Mouse (Mus musculus) neural tube, embryonic 10.5 days (tissue): ENCODE data around the gene Gde1.

ENCODE experiments used
- DNase-seq: peaks from one replicate; pipeline ENCODE4 v3.0.0-alpha.2; 2017; ENCODE audit warnings: low spot score; ENCODE audit errors: extremely low spot score

Gene Gde1

GRCm38 (mm10) chr7:118707216-118707615, 1.6 kb upstream of the Gde1 start:
- no peak for DNase-seq

DNA sequence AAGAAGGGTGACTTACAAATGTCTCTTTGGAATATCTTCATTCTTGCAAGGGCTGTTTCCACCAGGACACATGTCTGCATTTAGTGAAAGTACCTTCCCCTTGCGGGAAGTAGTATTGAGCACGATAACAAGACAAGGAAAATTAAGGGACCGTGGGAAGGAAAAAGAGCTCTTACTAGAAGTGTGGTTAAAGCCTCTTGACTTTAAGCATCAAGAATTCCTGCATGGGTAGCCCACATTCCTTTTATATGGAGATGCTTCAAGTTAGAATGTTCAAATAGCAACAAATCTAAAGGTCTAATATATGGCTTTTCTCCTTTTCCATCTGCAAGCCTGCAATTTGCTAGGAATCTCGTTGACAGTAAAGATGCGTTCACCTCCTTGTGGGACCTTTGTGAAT, 910 bp upstream of the Gde1 start:
- DNase-seq, result no peak

GRCm38 (mm10) chr7:118706051-118706450, 473 bp upstream of the Gde1 start:
- DNase-seq, result no peak

DNA sequence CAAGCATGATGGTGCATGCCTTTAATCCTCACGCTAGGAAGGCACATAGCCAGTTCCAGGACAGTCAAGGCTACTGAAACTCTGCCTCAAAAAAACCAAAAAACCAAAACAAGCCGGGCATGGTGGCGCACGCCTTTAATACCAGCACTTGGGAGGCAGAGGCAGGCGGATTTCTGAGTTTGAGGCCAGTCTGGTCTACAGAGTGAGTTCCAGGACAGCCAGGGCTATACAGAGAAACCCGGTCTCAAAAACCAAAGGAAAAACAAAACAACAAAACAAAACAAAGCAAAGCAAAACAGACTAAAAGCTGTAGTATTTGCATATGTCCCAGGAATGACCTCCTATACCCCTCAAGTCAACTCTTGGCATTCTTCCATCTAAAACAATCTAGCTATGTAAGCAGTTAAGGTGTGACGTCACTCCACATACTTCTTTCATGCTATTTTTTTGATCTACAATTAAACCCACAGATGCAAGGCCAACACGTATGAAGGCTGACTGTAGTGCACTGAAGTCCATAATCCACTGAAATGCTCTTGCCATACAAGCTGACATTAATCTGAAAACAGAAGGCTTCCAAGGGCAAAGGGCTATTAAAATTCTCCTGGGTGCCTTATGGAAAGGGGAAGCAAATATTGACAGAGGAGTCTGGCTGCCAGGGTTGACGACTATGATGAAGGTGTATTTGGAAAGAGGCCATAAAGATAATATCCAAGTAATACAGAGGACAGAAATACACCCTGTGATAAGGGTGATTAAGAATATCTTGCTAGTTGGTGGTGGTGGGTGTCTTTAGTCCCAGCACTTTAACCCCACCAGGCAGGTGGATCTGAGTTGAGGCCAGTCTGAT, 1.4 kb downstream of the Gde1 start:
- no peak for DNase-seq

GRCm38 (mm10) chr7:118703144-118703561, 2.4 kb downstream of the Gde1 start:
- DNase-seq, result no peak

DNA sequence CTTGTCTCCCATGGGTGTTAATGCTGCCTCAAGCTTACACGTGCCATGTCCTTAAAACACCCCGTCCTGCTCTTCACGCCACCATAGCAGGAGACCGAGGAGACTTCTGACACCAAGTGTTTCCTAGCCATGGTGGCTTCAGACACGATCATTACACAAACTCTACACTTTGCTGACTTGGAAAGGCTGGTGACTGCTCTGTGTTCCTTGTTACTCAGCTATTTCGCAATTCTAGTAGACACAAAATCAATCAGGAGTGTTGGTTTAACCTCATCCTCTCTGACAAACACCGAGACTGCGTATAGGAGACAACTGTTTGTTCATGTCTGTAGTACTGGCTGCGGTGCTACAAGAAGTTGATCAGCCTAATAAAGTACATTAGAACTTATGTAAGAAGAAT, 6.7 kb downstream of the Gde1 start:
- DNase-seq, result no peak

DNA sequence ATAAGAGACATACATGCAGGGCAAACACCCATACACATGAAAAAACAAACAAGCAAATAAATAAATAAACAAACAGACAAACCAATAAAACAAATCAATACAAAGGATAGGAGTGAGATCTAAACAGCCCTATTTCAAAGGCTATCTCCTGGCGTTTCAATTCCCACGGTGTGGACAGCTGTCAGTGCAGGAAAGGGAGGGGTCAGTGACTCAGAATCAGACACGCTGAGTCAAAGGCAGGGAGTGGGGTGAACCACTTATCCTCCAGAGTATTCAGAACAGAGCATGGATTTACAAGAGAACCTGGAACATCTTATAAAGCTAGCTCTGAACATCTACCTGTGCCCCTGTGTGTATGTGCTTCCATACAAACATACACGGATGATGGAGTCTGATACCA, 8.4 kb downstream of the Gde1 start:
- DNase-seq, result no peak

DNA sequence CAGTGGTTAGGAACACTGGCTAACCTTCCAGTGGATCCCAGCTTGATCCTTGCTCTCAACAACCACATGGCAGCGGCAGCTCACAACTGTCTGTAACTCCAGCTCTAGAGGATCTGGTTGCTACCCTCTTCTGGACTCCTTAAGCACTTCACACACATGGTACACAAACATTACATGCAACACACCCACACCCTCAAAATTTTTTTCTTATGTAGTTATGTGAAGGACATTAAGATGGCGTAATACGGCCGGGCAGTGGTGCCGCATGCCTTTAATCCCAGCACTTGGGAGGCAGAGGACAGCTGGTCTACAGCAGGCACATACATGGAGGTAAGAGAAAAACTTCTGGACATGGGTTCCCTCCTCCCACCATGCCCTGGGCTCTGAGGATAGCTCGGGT, 9.4 kb downstream of the Gde1 start:
- no peak for DNase-seq

DNA sequence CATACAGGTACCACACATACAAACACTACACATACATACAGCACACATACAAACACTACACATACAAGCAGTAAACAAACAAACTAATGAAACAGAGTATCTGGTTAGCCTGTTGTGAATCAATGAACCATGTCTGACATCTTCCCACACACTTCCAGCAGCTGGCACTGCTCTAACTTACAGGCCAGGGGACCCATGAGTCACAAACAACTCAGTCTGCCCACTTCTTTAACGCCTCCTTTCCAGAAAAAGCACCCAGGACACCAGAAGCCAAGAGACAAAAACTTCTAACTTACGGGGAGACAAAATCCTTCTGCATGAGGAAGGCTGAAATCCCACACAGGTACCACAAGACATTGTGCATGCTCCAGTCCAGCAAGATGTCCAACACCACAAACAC, 14.3 kb downstream of the Gde1 start:
- DNase-seq, result no peak

DNA sequence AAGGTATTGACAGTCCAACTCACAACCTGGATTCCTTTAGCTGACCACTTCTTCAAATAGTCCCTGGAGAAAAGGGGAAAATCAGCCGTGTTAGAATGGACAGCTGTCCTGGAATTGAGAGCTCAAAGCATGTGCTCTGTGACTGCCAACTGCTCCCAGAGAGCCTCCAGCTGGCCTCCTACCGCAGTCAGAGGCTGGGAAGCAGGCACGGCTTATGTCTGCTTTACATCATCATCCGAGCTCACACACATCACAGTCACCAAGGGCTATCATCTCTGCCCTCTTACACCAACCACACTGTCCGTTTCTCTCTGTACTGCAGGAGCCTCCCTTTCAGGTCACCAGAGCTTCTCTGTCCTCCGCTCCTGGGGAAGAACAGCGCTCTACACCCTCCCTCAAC, 16.5 kb downstream of the Gde1 start:
- no peak for DNase-seq

DNA sequence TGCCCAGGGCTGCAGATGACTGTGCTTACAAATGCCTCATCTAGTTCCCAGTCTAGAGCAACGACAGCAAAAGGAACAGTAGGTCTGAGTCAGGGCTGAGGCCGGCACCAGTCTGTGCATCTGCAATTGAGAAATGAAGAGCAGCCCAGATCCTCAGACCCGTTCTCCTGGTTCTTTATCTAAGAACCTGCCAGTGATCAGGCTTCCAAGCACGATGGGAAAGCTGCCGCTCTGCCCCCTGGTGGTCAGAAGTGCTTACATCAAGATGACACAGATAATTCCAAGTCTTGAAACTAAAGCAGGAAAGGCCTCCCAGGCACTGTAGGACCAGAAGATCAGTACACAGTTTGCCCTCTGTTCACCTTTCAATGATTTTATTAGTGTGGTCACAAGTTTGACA, 17.4 kb downstream of the Gde1 start:
- peak; percentile 84 for DNase-seq

DNA sequence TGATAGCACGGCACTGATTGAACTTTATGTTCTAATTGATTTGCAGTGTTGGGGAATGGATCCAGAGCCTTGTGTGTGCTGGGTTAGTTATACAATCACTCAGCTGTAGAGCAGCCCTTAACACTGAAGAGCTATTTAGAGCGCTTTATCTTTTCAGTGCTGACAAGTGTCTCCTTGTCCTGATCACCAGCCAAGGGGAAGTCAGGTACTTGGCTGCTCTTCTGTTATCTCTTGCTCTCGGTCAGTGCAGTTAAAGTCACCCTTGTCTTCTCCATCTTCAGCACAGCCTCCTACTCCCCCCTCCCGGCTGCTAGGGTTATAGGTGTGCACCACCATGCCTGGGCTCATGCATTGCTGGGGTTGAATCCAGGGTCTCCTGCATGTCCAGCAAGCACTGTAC, 28.8 kb downstream of the Gde1 start:
- DNase-seq, result no peak

DNA sequence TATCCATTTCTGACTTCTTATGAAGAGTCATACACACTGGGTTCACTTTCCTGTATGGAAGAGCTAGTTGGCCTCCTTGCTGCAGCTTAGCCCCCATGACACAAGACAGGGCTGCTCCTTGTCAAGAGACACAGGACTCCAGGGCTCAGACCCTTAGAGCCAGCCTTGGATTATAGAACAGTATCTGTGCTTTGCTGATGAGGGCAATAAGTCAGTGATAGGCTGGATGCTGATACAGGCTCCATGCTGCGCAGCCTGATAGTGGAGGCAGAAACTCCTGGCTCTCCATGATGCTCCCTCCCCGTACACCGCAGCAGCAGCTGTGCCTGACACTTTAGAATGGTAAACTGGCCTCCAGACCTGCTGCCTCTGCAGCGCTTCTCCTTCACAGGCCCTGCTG, 35.4 kb downstream of the Gde1 start:
- DNase-seq, result no peak

GRCm38 (mm10) chr7:118667773-118668172, 37.8 kb downstream of the Gde1 start:
- no peak for DNase-seq

DNA sequence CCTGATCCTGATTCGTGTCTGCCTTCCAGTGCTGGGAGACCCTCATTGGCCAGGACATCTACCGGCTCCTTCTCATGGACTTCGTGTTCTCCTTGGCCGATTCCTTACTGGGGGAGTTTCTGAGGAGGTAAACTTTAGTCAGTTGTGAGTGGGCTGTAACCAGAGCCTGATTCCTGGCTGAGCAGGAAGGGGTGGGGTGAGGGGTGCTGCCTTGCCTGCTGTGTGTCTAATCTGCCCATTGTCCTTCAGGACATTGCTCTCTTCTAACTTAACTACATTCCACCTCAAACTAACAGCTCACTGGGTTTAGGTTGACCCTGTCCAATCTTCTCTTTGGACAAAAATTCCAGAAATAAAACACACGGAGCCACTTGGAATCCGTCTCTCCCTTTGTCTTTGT, 48.8 kb downstream of the Gde1 start:
- DNase-seq, result no peak

GRCm38 (mm10) chr7:118652572-118653295, 52.8 kb downstream of the Gde1 start:
- DNase-seq, result no peak

DNA sequence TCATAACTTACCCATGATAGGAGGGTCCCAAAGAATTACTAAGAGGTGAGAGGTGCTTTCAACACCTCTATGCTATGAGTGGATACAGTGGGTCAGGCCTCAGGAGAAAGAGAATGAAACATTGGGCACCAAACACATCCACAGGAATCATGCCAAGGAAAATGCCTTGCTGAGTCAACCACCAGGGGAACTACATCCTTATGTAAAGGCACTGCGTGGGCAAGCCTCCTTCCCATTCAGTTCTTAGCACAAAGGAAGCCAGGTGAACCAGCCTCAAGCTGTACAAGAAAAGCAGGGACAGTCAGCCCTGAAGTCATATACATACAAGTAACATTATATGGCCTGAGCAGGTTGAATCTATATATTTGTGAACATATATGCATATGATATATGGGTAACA, 54.7 kb downstream of the Gde1 start:
- no peak for DNase-seq

GRCm38 (mm10) chr7:118650119-118650518, 55.5 kb downstream of the Gde1 start:
- no peak for DNase-seq

- DNase-seq, result no peak
Measured at GRCm38 (mm10) chr7:118649328-118649727, 56.2 kb downstream of the Gde1 start.

DNA sequence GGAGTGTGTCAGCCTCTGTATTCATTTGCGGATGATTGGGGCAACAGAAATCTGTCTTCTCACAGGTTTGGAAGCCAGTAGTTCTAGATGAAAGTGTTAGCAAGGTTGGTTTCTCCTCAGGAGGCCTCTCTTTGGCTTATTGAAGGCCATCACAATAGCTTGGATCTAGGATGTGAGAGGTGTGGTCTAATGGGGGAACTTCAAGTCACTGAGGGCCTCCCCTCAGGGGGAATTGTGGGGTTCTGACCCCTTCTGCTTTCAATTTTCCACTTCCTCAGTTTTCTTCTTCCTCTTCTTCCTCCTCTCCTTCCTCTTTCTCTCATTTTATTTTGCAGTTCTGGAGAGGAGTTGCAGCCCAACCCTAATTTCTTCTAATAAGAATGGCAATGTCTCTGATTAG, 59.3 kb downstream of the Gde1 start:
- DNase-seq, result no peak
